Mouse (Mus musculus): ENCODE measurements around the gene Sds. TPM values are rescaled to one million over a fixed set of nuclear protein-coding genes. Genes with fewer than 3 reads are reported as not detected.

The Sds gene
- polyA plus RNA-seq, 1 experiment from 2014 or later, result not detected

- Histone ChIP-seq H3K4me2 (replicated peaks) (no peak overlapping the region), H3K27ac (replicated peaks) (no peak overlapping the region), H3K27me3 (no peaks in the 10 kb centered on the region), H3K36me3 (no peaks in the 10 kb centered on the region), H3K4me3 (no peak overlapping the region), H3K9ac (replicated peaks) (no peak overlapping the region), H3K9me3 (no peaks in the 10 kb centered on the region), H3K4me1 (no peaks in the 10 kb centered on the region)
- no peak for ATAC-seq (replicated peaks)
- WGBS, result 89% methylated on average over 17 of the region's 20 CpGs
Measured at GRCm38 (mm10) chr5:120527296-120527964, 51.1 kb downstream of the Sds start.

- Histone ChIP-seq H3K27ac (replicated peaks) (no peak overlapping the region), H3K9ac (replicated peaks) (no peak overlapping the region), H3K4me3 (no peak overlapping the region), H3K4me1 (peaks cover 25% of the 10 kb centered on the region), H3K27me3 (no peaks in the 10 kb centered on the region), H3K36me3 (no peaks in the 10 kb centered on the region), H3K4me2 (replicated peaks) (no peak overlapping the region), H3K9me3 (no peaks in the 10 kb centered on the region)
- WGBS, result 81% methylated on average over 8 of the region's 8 CpGs
- no peak for ATAC-seq (replicated peaks)
Measured at GRCm38 (mm10) chr5:120531631-120532030, 55.3 kb downstream of the Sds start.

Other genes starting within 250 kb of the Sds start
- gene Lhx5, start 44.8 kb upstream of the Sds start, polyA plus RNA-seq (2015; fragmentation: Nextera tagmentation; extraction: Ambion mirVana), result 6.3 and 7.0 TPM in 2 replicates
- 2.3 and 2.6 TPM in 2 replicates for gene Sdsl, start 3.7 kb upstream of the Sds start, polyA plus RNA-seq (2015; fragmentation: Nextera tagmentation; extraction: Ambion mirVana)
- gene Plbd2, start 27.1 kb downstream of the Sds start, polyA plus RNA-seq (2015; fragmentation: Nextera tagmentation; extraction: Ambion mirVana), result 24.0 and 25.6 TPM in 2 replicates
- gene Slc8b1, start 34.6 kb downstream of the Sds start, polyA plus RNA-seq (2015; fragmentation: Nextera tagmentation; extraction: Ambion mirVana), result 2.2 and 2.4 TPM in 2 replicates
- gene Tpcn1, start 112.1 kb downstream of the Sds start, polyA plus RNA-seq (2015; fragmentation: Nextera tagmentation; extraction: Ambion mirVana), result 17.4 and 19.9 TPM in 2 replicates
- 1.5 and 2.1 TPM in 2 replicates for gene Iqcd, start 112.5 kb downstream of the Sds start, polyA plus RNA-seq (2015; fragmentation: Nextera tagmentation; extraction: Ambion mirVana)
- 22.4 and 23.0 TPM in 2 replicates for gene Rita1, start 136.1 kb downstream of the Sds start, polyA plus RNA-seq (2015; fragmentation: Nextera tagmentation; extraction: Ambion mirVana)
- gene Ddx54, start 136.2 kb downstream of the Sds start, polyA plus RNA-seq (2015; fragmentation: Nextera tagmentation; extraction: Ambion mirVana), result 46.9 and 49.0 TPM in 2 replicates
- 0.47 and 1.2 TPM in 2 replicates for gene Cfap73, start 157.7 kb downstream of the Sds start, polyA plus RNA-seq (2015; fragmentation: Nextera tagmentation; extraction: Ambion mirVana)
- gene Rasal1, start 172.3 kb downstream of the Sds start, polyA plus RNA-seq (2015; fragmentation: Nextera tagmentation; extraction: Ambion mirVana), result 2.7 and 4.2 TPM in 2 replicates
- gene Dtx1, start 235.4 kb downstream of the Sds start, polyA plus RNA-seq (2015; fragmentation: Nextera tagmentation; extraction: Ambion mirVana), result 48.2 and 52.8 TPM in 2 replicates